10 mouse cellular contexts compared by ENCODE assay signal in genomic region chr7:130267099-130267498, GRCm38 (mm10).
DNase-seq lines count a peak whose midpoint lies in the region; ATAC-seq and TF ChIP-seq lines count a peak whose summit lies in the region.
"Had no signal": no experiment of that assay in that cellular context is flagged by ENCODE, and none has a peak within 500 bp of the region (broad histone marks: within the 10 kb centered on the region; RNA-seq: fewer than 3 reads in every experiment).

No protein-coding gene starts in this region.

- H3K27me3 ChIP-seq in forebrain, embryonic 11.5 days (ENCODE audit: control insufficient read depth, insufficient read depth, low read length): peaks cover 6% of the 10 kb centered on the region
- H3K27me3 ChIP-seq in forebrain, embryonic 15.5 days: no peaks in the 10 kb centered on the region
- H3K27me3 ChIP-seq in midbrain, embryonic 14.5 days (ENCODE audit: control insufficient read depth, insufficient read depth, low read length): peaks cover 4% of the 10 kb centered on the region

- WGBS in forebrain, embryonic 11.5 days: 33% methylated on average over 5 of the region's 5 CpGs
- 30% methylated on average over 5 of the region's 5 CpGs for WGBS in forebrain, embryonic 15.5 days
- 40% methylated on average over 5 of the region's 5 CpGs for WGBS in lung, adult 2 months
- WGBS in midbrain, embryonic 14.5 days: 27% methylated on average over 5 of the region's 5 CpGs

- H3K27ac ChIP-seq in forebrain, embryonic 11.5 days (ENCODE audit: low read depth, low read length): no peak overlapping the region
- H3K27ac ChIP-seq in forebrain, embryonic 15.5 days (replicated peaks): no peak overlapping the region
- H3K27ac ChIP-seq in bone marrow macrophage, adult 2 months (ENCODE audit: insufficient read depth, low read depth, low read length): no peak overlapping the region
- no peak overlapping the region for H3K27ac ChIP-seq in midbrain, embryonic 14.5 days (replicated peaks; ENCODE audit: low read depth, low read length)
- H3K27ac ChIP-seq: liver, embryonic 15.5 days had no signal

- no peaks in the 10 kb centered on the region for H3K9me3 ChIP-seq in forebrain, embryonic 11.5 days (ENCODE audit: control insufficient read depth, low read length)
- no peaks in the 10 kb centered on the region for H3K9me3 ChIP-seq in forebrain, embryonic 15.5 days
- no peaks in the 10 kb centered on the region for H3K9me3 ChIP-seq in midbrain, embryonic 14.5 days (ENCODE audit: control insufficient read depth, low read length)
- H3K9me3 ChIP-seq: liver, embryonic 15.5 days had no signal

- ATAC-seq in forebrain, embryonic 11.5 days (replicated peaks; ENCODE audit: low FRiP score): no peak
- no peak for ATAC-seq in forebrain, embryonic 15.5 days (replicated peaks)
- no peak for ATAC-seq in midbrain, embryonic 14.5 days (ENCODE audit: low FRiP score, low TSS enrichment)
- ATAC-seq in megakaryocyte-erythroid progenitor cell, adult 5-6 weeks (replicated peaks; ENCODE audit: low FRiP score, low TSS enrichment, poor library complexity, severe bottlenecking): no peak

- H3K9ac ChIP-seq in forebrain, embryonic 11.5 days (ENCODE audit: low read length): no peak overlapping the region
- no peak overlapping the region for H3K9ac ChIP-seq in forebrain, embryonic 15.5 days (replicated peaks)
- H3K9ac ChIP-seq in midbrain, embryonic 14.5 days (replicated peaks; ENCODE audit: low read length): no peak overlapping the region
- H3K9ac ChIP-seq: liver, embryonic 15.5 days had no signal

- H3K36me3 ChIP-seq in forebrain, embryonic 11.5 days (ENCODE audit: control insufficient read depth, insufficient read depth, low read length): no peaks in the 10 kb centered on the region
- H3K36me3 ChIP-seq in forebrain, embryonic 15.5 days: no peaks in the 10 kb centered on the region
- no peaks in the 10 kb centered on the region for H3K36me3 ChIP-seq in midbrain, embryonic 14.5 days (ENCODE audit: control insufficient read depth, insufficient read depth, low read length)
- H3K36me3 ChIP-seq: G1E; liver, embryonic 15.5 days had no signal

- H3K4me1 ChIP-seq in forebrain, embryonic 11.5 days (replicated peaks; ENCODE audit: control insufficient read depth, insufficient read depth, low read length): peaks cover 41% of the 10 kb centered on the region
- H3K4me1 ChIP-seq in forebrain, embryonic 15.5 days: peaks cover 46% of the 10 kb centered on the region
- H3K4me1 ChIP-seq in lung, adult 2 months (ENCODE audit: control insufficient read depth, insufficient read depth, low read length): peaks cover 6% of the 10 kb centered on the region
- no peaks in the 10 kb centered on the region for H3K4me1 ChIP-seq in bone marrow macrophage, adult 2 months (ENCODE audit: control insufficient read depth, insufficient read depth, low read length)
- peaks cover 43% of the 10 kb centered on the region for H3K4me1 ChIP-seq in midbrain, embryonic 14.5 days (ENCODE audit: control insufficient read depth, insufficient read depth, low read length)
- H3K4me1 ChIP-seq: liver, embryonic 15.5 days had no signal

- H3K4me2 ChIP-seq in forebrain, embryonic 11.5 days (ENCODE audit: low read depth, low read length, severe bottlenecking): no peak overlapping the region
- H3K4me2 ChIP-seq in forebrain, embryonic 15.5 days (replicated peaks): no peak overlapping the region
- 0 out of 2 replicates have a peak overlapping the region, but pooled peaks have one; percentile 95 for H3K4me2 ChIP-seq in midbrain, embryonic 14.5 days (ENCODE audit: low read length)

- no peak overlapping the region for H3K4me3 ChIP-seq in forebrain, embryonic 11.5 days (ENCODE audit: low read depth, low read length)
- H3K4me3 ChIP-seq in forebrain, embryonic 15.5 days: no peak overlapping the region
- H3K4me3 ChIP-seq in lung, adult 2 months (replicated peaks; ENCODE audit: extremely low read depth, low read depth, low read length): no peak overlapping the region
- no peak overlapping the region for H3K4me3 ChIP-seq in bone marrow macrophage, adult 2 months (ENCODE audit: insufficient read depth, low read length)
- H3K4me3 ChIP-seq in midbrain, embryonic 14.5 days (replicated peaks; ENCODE audit: low read depth, low read length): no peak overlapping the region

- peak; percentile 60; the same call in 1 of the 2 replicates for TF ChIP-seq CTCF in lung, adult 2 months (IDR thresholded peaks at IDR 0.05; ENCODE audit: insufficient read depth, low read length)
- TF ChIP-seq CTCF in bone marrow macrophage, adult 2 months (IDR thresholded peaks at IDR 0.05; ENCODE audit: low read depth, low read length): peak; percentile 23; the same call in 1 of the 2 replicates

- peak; percentile 69 for DNase-seq in forebrain, embryonic 11.5 days (ENCODE audit: low spot score)
- DNase-seq in lung, adult 2 months: no peak
- no peak for DNase-seq in lung, postnatal 25 days (ENCODE audit: low spot score)
- peak; percentile 61 for DNase-seq in midbrain, embryonic 14.5 days
- DNase-seq in layer of hippocampus, adult 9-11 months: no peak

- no peak for TF ChIP-seq POLR2A in lung, adult 2 months (IDR thresholded peaks at IDR 0.05; ENCODE audit: borderline replicate concordance, extremely low read depth, low read depth, low read length)
- no peak for TF ChIP-seq POLR2A in bone marrow macrophage, adult 2 months (IDR thresholded peaks at IDR 0.05; ENCODE audit: borderline replicate concordance, low read depth, low read length)

Comparison
In these comparisons a context has a peak if more than half of its experiments do, and no peak if none do; other contexts are left out.
1. DNase-seq: peak in forebrain, embryonic 11.5 days (single experiment) and midbrain, embryonic 14.5 days (single experiment); none in lung, adult 2 months (single experiment), lung, postnatal 25 days (single experiment) and layer of hippocampus, adult 9-11 months (single experiment).